Mouse (Mus musculus) midbrain, embryonic 11.5 days (tissue): Measurements from ENCODE around the gene Grk3. TPM values are rescaled to one million over a fixed set of nuclear protein-coding genes. Genes with fewer than 3 reads are reported as not detected.
A peak's percentile ranks its signal among the peaks of the same experiment; 100 is the strongest.

ENCODE experiments used
- ATAC-seq: fragments of 200-750 bp; cut with Nextera tagmentation; 2 replicates; pipeline ENCODE4 v1.8.0; 2017; ENCODE audit warnings: moderate TSS enrichment, moderate library complexity; ENCODE audit not compliant: low FRiP score
- DNase-seq: peaks from one replicate; pipeline ENCODE4 v3.0.0; 2015; ENCODE audit warnings: low spot score; ENCODE audit errors: missing footprints
- H3K27ac ChIP-seq: fragments of 300-500 bp; sonication (generic); 2 replicates; pipeline ENCODE4 v1.5.1; 2014; ENCODE audit warnings: low read depth, low read length
- H3K27me3 ChIP-seq: fragments of 300-500 bp; sonication (generic); 2 replicates; pipeline ENCODE4 v1.6.1; 2014; ENCODE audit warnings: mild to moderate bottlenecking, low read length, moderate library complexity, mixed read lengths; ENCODE audit not compliant: control insufficient read depth, insufficient read depth
- H3K36me3 ChIP-seq: fragments of 300-500 bp; sonication (generic); 2 replicates; pipeline ENCODE4 v1.6.1; 2014; ENCODE audit warnings: mild to moderate bottlenecking, low read length, moderate library complexity, mixed read lengths; ENCODE audit not compliant: control insufficient read depth, insufficient read depth
- H3K4me1 ChIP-seq: fragments of 300-500 bp; sonication (generic); 2 replicates; pipeline ENCODE4 v1.6.1; 2014; ENCODE audit warnings: low read length; ENCODE audit not compliant: control insufficient read depth, insufficient read depth
- H3K4me2 ChIP-seq: fragments of 300-500 bp; sonication (generic); 2 replicates; pipeline ENCODE4 v1.6.1; 2014; ENCODE audit warnings: mild to moderate bottlenecking, moderate library complexity
- H3K4me3 ChIP-seq: fragments of 300-500 bp; sonication (generic); 2 replicates; pipeline ENCODE4 v1.5.1; 2014; ENCODE audit warnings: low read depth, low read length
- H3K9ac ChIP-seq: fragments of 300-500 bp; sonication (generic); 2 replicates; pipeline ENCODE4 v1.6.1; 2014; ENCODE audit warnings: low read length
- H3K9me3 ChIP-seq: fragments of 300-500 bp; sonication (generic); 2 replicates; pipeline ENCODE4 v1.6.1; 2016; ENCODE audit warnings: low read length; ENCODE audit not compliant: control insufficient read depth
- WGBS: fragments of 180-500 bp; shearing (Covaris S2); extraction: QIAGEN DNeasy Blood & Tissue Kit; methylation state at CpG from one replicate; pipeline ENCODE4 v1.1.7; 2014; 5-methylcytosine and 5-hydroxymethylcytosine counted together
- polyA plus RNA-seq: library from polyadenylated mRNA; unstranded; fragments of >200 nt; fragmentation: Nextera tagmentation; extraction: Ambion mirVana; gene quantifications from 2 replicates; pipeline ENCODE4 v1.2.1, GENCODE M21; 2014

Grk3 gene
- polyA plus RNA-seq, 1 experiment from 2014 or later, result 4.6 TPM

GRCm38 (mm10) chr5:113038601-113039000 lies 23.0 kb upstream of the Grk3 start:
- 79% methylated on average over 6 of the region's 6 CpGs for WGBS

GRCm38 (mm10) chr5:113035094-113036047 lies 19.8 kb upstream of the Grk3 start:
- ATAC-seq (no peak), DNase-seq (no peak)
- 66% methylated on average over 10 of the region's 10 CpGs for WGBS
- no peak overlapping the region for H3K4me2 ChIP-seq
- peaks cover 2% of the 10 kb centered on the region; the same call in 1 of the 2 replicates for H3K4me1 ChIP-seq
- H3K9ac ChIP-seq, result no peak overlapping the region
- no peaks in the 10 kb centered on the region for H3K36me3 ChIP-seq
- H3K9me3 ChIP-seq, result no peaks in the 10 kb centered on the region
- no peak overlapping the region for H3K4me3 ChIP-seq
- no peak overlapping the region for H3K27ac ChIP-seq
- H3K27me3 ChIP-seq, result no peaks in the 10 kb centered on the region

More at GRCm38 (mm10) chr5:113038601-113039000, 23.0 kb upstream of the Grk3 start:
- Histone ChIP-seq H3K9ac (no peak overlapping the region), H3K4me3 (no peak overlapping the region), H3K36me3 (no peaks in the 10 kb centered on the region), H3K27ac (no peak overlapping the region), H3K9me3 (no peaks in the 10 kb centered on the region), H3K4me1 (peaks cover 12% of the 10 kb centered on the region), H3K27me3 (no peaks in the 10 kb centered on the region), H3K4me2 (no peak overlapping the region)
- no peak for DNase-seq
- ATAC-seq, result no peak

DNA sequence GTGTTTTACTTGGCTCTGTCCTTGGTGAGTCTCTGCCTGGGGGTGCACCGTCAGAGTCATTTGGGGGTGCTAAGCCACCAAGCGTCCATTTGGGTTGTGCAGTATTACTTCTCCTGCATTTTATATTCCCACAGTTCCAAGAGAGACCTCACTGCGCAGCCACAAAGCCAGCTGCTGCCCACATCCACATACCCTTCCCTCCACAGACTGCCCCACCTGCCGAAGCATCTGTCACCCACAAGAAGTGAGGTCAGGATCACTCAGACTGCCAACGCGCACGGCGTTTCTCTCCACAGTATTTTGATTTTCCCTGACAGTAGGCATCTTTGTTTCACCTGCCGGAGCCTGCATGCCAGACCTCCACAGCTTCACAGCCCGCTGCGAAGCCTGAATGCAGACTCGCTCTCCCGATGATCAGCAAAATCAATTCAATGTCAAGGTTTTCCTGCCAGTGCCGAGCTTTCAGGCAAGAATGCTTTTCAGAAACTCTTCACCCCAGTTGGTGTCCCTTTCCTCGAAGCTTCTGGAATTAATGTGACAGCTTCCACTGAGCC lies 15.7 kb upstream of the Grk3 start:
- no peaks in the 10 kb centered on the region for H3K27me3 ChIP-seq
- no peak overlapping the region for H3K4me3 ChIP-seq
- peaks cover 2% of the 10 kb centered on the region; the same call in 1 of the 2 replicates for H3K4me1 ChIP-seq
- H3K9me3 ChIP-seq, result no peaks in the 10 kb centered on the region
- H3K4me2 ChIP-seq, result no peak overlapping the region
- H3K9ac ChIP-seq, result no peak overlapping the region
- no peaks in the 10 kb centered on the region for H3K36me3 ChIP-seq
- H3K27ac ChIP-seq, result no peak overlapping the region
- DNase-seq (no peak), ATAC-seq (no peak)
- 72% methylated on average over 15 of the region's 15 CpGs for WGBS

DNA sequence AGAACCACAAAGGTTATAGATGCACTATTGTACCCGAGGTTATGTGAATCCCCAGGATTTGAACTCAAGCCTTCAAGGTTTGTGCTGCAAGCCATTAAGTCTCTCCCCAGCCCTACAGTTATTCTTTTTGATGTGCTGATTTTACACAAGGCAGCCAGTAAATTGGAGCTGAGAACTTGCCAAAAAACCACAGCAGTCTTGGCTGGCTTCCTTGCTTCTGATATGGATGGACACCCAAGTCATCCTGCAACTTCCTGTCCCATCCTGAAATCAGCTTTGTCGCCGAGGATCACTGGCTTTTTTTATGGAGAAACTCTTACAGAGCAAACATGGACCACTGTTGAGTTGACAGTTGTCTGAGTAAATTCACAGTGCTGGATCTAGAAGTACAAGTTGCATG lies 14.5 kb upstream of the Grk3 start:
- DNase-seq (no peak), ATAC-seq (no peak)
- no peak overlapping the region for H3K9ac ChIP-seq
- H3K27me3 ChIP-seq, result no peaks in the 10 kb centered on the region
- H3K4me1 ChIP-seq, result peaks cover 2% of the 10 kb centered on the region; the same call in 1 of the 2 replicates
- WGBS, result 77% methylated on average over 3 of the region's 3 CpGs
- H3K4me2 ChIP-seq, result no peak overlapping the region
- H3K36me3 ChIP-seq, result no peaks in the 10 kb centered on the region
- H3K9me3 ChIP-seq, result no peaks in the 10 kb centered on the region
- H3K4me3 ChIP-seq, result no peak overlapping the region
- no peak overlapping the region for H3K27ac ChIP-seq

- H3K9ac ChIP-seq, result no peak overlapping the region
- H3K9me3 ChIP-seq, result no peaks in the 10 kb centered on the region
- H3K27me3 ChIP-seq, result no peaks in the 10 kb centered on the region
- peaks cover 10% of the 10 kb centered on the region; the same call in 1 of the 2 replicates for H3K4me1 ChIP-seq
- no peak for DNase-seq
- 86% methylated on average over 5 of the region's 5 CpGs for WGBS
- no peak overlapping the region for H3K4me2 ChIP-seq
- ATAC-seq, result no peak
- no peaks in the 10 kb centered on the region for H3K36me3 ChIP-seq
- H3K27ac ChIP-seq, result no peak overlapping the region
- H3K4me3 ChIP-seq, result no peak overlapping the region
Observed at GRCm38 (mm10) chr5:113026706-113027105, 11.1 kb upstream of the Grk3 start.

- Histone ChIP-seq H3K4me3 (no peak overlapping the region), H3K9me3 (no peaks in the 10 kb centered on the region), H3K36me3 (no peaks in the 10 kb centered on the region), H3K4me1 (0 out of 2 replicates have a peak, but pooled peaks cover 8% of the 10 kb centered on the region), H3K9ac (no peak overlapping the region), H3K27me3 (no peaks in the 10 kb centered on the region), H3K4me2 (no peak overlapping the region), H3K27ac (no peak overlapping the region)
- 39% methylated on average over 18 of the region's 18 CpGs for WGBS
- DNase-seq, result peak; percentile 90
- peak; percentile 75 for ATAC-seq
Observed at GRCm38 (mm10) chr5:113024154-113024764, 8.7 kb upstream of the Grk3 start.

- H3K27ac ChIP-seq, result no peak overlapping the region
- no peak overlapping the region for H3K4me2 ChIP-seq
- H3K4me1 ChIP-seq, result peaks cover 7% of the 10 kb centered on the region; the same call in 1 of the 2 replicates
- DNase-seq (no peak), ATAC-seq (no peak)
- no peaks in the 10 kb centered on the region for H3K9me3 ChIP-seq
- peaks cover 6% of the 10 kb centered on the region; the same call in 1 of the 2 replicates for H3K27me3 ChIP-seq
- H3K9ac ChIP-seq, result no peak overlapping the region
- no peak overlapping the region for H3K4me3 ChIP-seq
- no peaks in the 10 kb centered on the region for H3K36me3 ChIP-seq
- WGBS, result 70% methylated on average over 8 of the region's 8 CpGs
Observed at GRCm38 (mm10) chr5:113018190-113018589, 2.6 kb upstream of the Grk3 start.

GRCm38 (mm10) chr5:113017004-113017403 lies 1.4 kb upstream of the Grk3 start:
- 97% methylated on average over 1 of the region's 1 CpGs for WGBS
- Histone ChIP-seq H3K9me3 (no peaks in the 10 kb centered on the region), H3K27ac (no peak overlapping the region), H3K4me1 (peaks cover 4% of the 10 kb centered on the region; the same call in 1 of the 2 replicates), H3K4me3 (no peak overlapping the region), H3K9ac (no peak overlapping the region), H3K27me3 (peaks cover 6% of the 10 kb centered on the region; the same call in 1 of the 2 replicates), H3K36me3 (no peaks in the 10 kb centered on the region), H3K4me2 (no peak overlapping the region)
- no peak for ATAC-seq
- no peak for DNase-seq
